8 mouse cellular contexts compared by ENCODE assay signal in genomic region chr5:137596601-137597261, GRCm38 (mm10). TPM values are rescaled to one million over a fixed set of nuclear protein-coding genes. Genes with fewer than 3 reads are reported as not detected.
DNase-seq lines count a peak whose midpoint lies in the region; ATAC-seq lines count a peak whose summit lies in the region.

No protein-coding gene starts in this region.

- no peak overlapping the region for H3K27ac ChIP-seq in heart, embryonic 11.5 days (ENCODE audit: low read depth, low read length)
- H3K27ac ChIP-seq in intestine, embryonic 14.5 days (ENCODE audit: low read depth) = no peak overlapping the region
- no peak overlapping the region for H3K27ac ChIP-seq in midbrain, embryonic 11.5 days (ENCODE audit: low read depth, low read length)

- peaks cover 7% of the 10 kb centered on the region for H3K4me1 ChIP-seq in heart, embryonic 11.5 days (ENCODE audit: control insufficient read depth, insufficient read depth, low read length)
- H3K4me1 ChIP-seq in intestine, embryonic 14.5 days (replicated peaks; ENCODE audit: control insufficient read depth, insufficient read depth, low read length) = peaks cover 10% of the 10 kb centered on the region
- peaks cover 9% of the 10 kb centered on the region for H3K4me1 ChIP-seq in midbrain, embryonic 11.5 days (ENCODE audit: control insufficient read depth, insufficient read depth, low read length)

- H3K27me3 ChIP-seq in heart, embryonic 11.5 days (ENCODE audit: control insufficient read depth, insufficient read depth, low read length) = no peaks in the 10 kb centered on the region
- H3K27me3 ChIP-seq in intestine, embryonic 14.5 days (replicated peaks; ENCODE audit: control insufficient read depth, insufficient read depth, low read length) = no peaks in the 10 kb centered on the region
- H3K27me3 ChIP-seq in midbrain, embryonic 11.5 days (ENCODE audit: control insufficient read depth, insufficient read depth, low read length) = no peaks in the 10 kb centered on the region

- peak overlapping the region; percentile 46 for H3K4me2 ChIP-seq in heart, embryonic 11.5 days
- H3K4me2 ChIP-seq in intestine, embryonic 14.5 days (ENCODE audit: low read length) = peak overlapping the region; percentile 35
- H3K4me2 ChIP-seq in midbrain, embryonic 11.5 days = peak overlapping the region; percentile 30

- peaks cover 2% of the 10 kb centered on the region for H3K36me3 ChIP-seq in heart, embryonic 11.5 days (ENCODE audit: control insufficient read depth, insufficient read depth, low read length)
- no peaks in the 10 kb centered on the region for H3K36me3 ChIP-seq in intestine, embryonic 14.5 days (ENCODE audit: control insufficient read depth, insufficient read depth, low read length)
- no peaks in the 10 kb centered on the region; the same call in 1 of the 2 replicates for H3K36me3 ChIP-seq in midbrain, embryonic 11.5 days (ENCODE audit: control insufficient read depth, insufficient read depth, low read length)

- 24% methylated on average over 30 of the region's 30 CpGs for WGBS in heart, embryonic 11.5 days (ENCODE audit: insufficient replicate concordance)
- 35% methylated on average over 26 of the region's 30 CpGs for WGBS in intestine, embryonic 14.5 days
- WGBS in midbrain, embryonic 11.5 days = 33% methylated on average over 30 of the region's 30 CpGs

- H3K9me3 ChIP-seq in heart, embryonic 11.5 days (replicated peaks; ENCODE audit: control insufficient read depth, low read length) = no peaks in the 10 kb centered on the region
- H3K9me3 ChIP-seq in intestine, embryonic 14.5 days (ENCODE audit: control insufficient read depth, low read length) = no peaks in the 10 kb centered on the region
- H3K9me3 ChIP-seq in midbrain, embryonic 11.5 days (ENCODE audit: control insufficient read depth, low read length) = no peaks in the 10 kb centered on the region

- peak overlapping the region; percentile 34; the same call in 1 of the 2 replicates for H3K9ac ChIP-seq in heart, embryonic 11.5 days (ENCODE audit: low read depth, low read length)
- H3K9ac ChIP-seq in intestine, embryonic 14.5 days (ENCODE audit: low read length) = no peak overlapping the region
- no peak overlapping the region for H3K9ac ChIP-seq in midbrain, embryonic 11.5 days (ENCODE audit: low read length)

- peak overlapping the region; percentile 10; the same call in 1 of the 2 replicates for H3K4me3 ChIP-seq in heart, embryonic 11.5 days (ENCODE audit: low read depth, low read length)
- peak overlapping the region; percentile 10; the same call in 1 of the 2 replicates for H3K4me3 ChIP-seq in intestine, embryonic 14.5 days (ENCODE audit: low read depth, low read length)
- no peak overlapping the region for H3K4me3 ChIP-seq in midbrain, embryonic 11.5 days (ENCODE audit: low read depth, low read length)

- no peak for DNase-seq in heart, postnatal 25 days (ENCODE audit: low spot score)
- DNase-seq in T-cell, adult 2 months (ENCODE audit: low spot score) = peak; percentile 67
- no peak for DNase-seq in intestine, embryonic 14.5 days (ENCODE audit: low spot score)
- DNase-seq in midbrain, embryonic 11.5 days (ENCODE audit: low spot score, missing footprints) = peak; percentile 71
- DNase-seq in MN1 (ENCODE audit: low spot score) = no peak
- no peak for DNase-seq in right cerebral cortex, postnatal 36 days (ENCODE audit: low spot score in 2 of 2)

- ATAC-seq in heart, embryonic 11.5 days (replicated peaks; ENCODE audit: insufficient number of reproducible peaks, low FRiP score, low TSS enrichment) = no peak
- ATAC-seq in intestine, embryonic 14.5 days (replicated peaks; ENCODE audit: low FRiP score, low TSS enrichment, low read depth) = no peak
- no peak for ATAC-seq in midbrain, embryonic 11.5 days (ENCODE audit: low FRiP score)
- ATAC-seq in erythroid progenitor cell, adult 5-6 weeks (replicated peaks; ENCODE audit: low FRiP score, poor library complexity, severe bottlenecking) = no peak

- intact Hi-C loops in heart, postnatal 25 days (cut with DNase I) = no loop called here

RNA-seq across cellular contexts. Expression of gene Mospd3, which starts 4.1 kb away (rescaled TPM):
- polyA plus RNA-seq in heart, embryonic 11.5 days (2014; fragmentation: Nextera tagmentation; extraction: Ambion mirVana) = 13.9 and 16.0 TPM in 2 replicates
- total RNA-seq in heart, postnatal 25 days (2021) = 10 to 100 TPM; 16.2 to 17.5 TPM
- 29.0 and 29.4 TPM in 2 replicates for polyA plus RNA-seq in intestine, embryonic 14.5 days (2014; fragmentation: Nextera tagmentation; extraction: Ambion mirVana)
- 19.0 and 19.8 TPM in 2 replicates for polyA plus RNA-seq in midbrain, embryonic 11.5 days (2014; fragmentation: Nextera tagmentation; extraction: Ambion mirVana)
- total RNA-seq in erythroid progenitor cell, adult 5-6 weeks (2015; ENCODE audit: low replicate concordance) = 36.9 and 44.3 TPM in 2 replicates
- 8.5 TPM in 1 of 2 replicates, not detected in the other for total RNA-seq in erythroid progenitor cell, adult 5-6 weeks (2017; ENCODE audit: low replicate concordance)

RNA-seq across cellular contexts. Expression of gene Pcolce, which starts 16.9 kb away (rescaled TPM):
- polyA plus RNA-seq in heart, embryonic 11.5 days (2014; fragmentation: Nextera tagmentation; extraction: Ambion mirVana) = 120 and 134 TPM in 2 replicates
- total RNA-seq in heart, postnatal 25 days (2021) = 10 to 100 TPM; 66.9 to 71.3 TPM
- 112 and 126 TPM in 2 replicates for polyA plus RNA-seq in intestine, embryonic 14.5 days (2014; fragmentation: Nextera tagmentation; extraction: Ambion mirVana)
- 58.8 and 61.4 TPM in 2 replicates for polyA plus RNA-seq in midbrain, embryonic 11.5 days (2014; fragmentation: Nextera tagmentation; extraction: Ambion mirVana)
- 1.7 and 3.2 TPM in 2 replicates for total RNA-seq in erythroid progenitor cell, adult 5-6 weeks (2015; ENCODE audit: low replicate concordance)
- total RNA-seq in erythroid progenitor cell, adult 5-6 weeks (2017; ENCODE audit: low replicate concordance) = 1.0 TPM in 1 of 2 replicates, not detected in the other

RNA-seq across cellular contexts. Expression of gene Tfr2, which starts 27.1 kb away (rescaled TPM):
- polyA plus RNA-seq in heart, embryonic 11.5 days (2014; fragmentation: Nextera tagmentation; extraction: Ambion mirVana) = 2.3 and 3.5 TPM in 2 replicates
- under 1 TPM in 1 of 2 experiments, not detected in 1; 0.08 TPM for total RNA-seq in heart, postnatal 25 days (2021)
- polyA plus RNA-seq in intestine, embryonic 14.5 days (2014; fragmentation: Nextera tagmentation; extraction: Ambion mirVana) = 0.34 and 0.38 TPM in 2 replicates
- 2.0 and 2.1 TPM in 2 replicates for polyA plus RNA-seq in midbrain, embryonic 11.5 days (2014; fragmentation: Nextera tagmentation; extraction: Ambion mirVana)
- total RNA-seq in erythroid progenitor cell, adult 5-6 weeks (2015; ENCODE audit: low replicate concordance) = 44.9 and 62.0 TPM in 2 replicates
- total RNA-seq in erythroid progenitor cell, adult 5-6 weeks (2017; ENCODE audit: low replicate concordance) = 42.2 and 61.0 TPM in 2 replicates

RNA-seq across cellular contexts. Expression of gene Fbxo24, which starts 32.1 kb away (rescaled TPM):
- not detected in 2 replicates for polyA plus RNA-seq in heart, embryonic 11.5 days (2014; fragmentation: Nextera tagmentation; extraction: Ambion mirVana)
- total RNA-seq in heart, postnatal 25 days (2021) = under 1 TPM; 0.11 to 0.36 TPM
- polyA plus RNA-seq in intestine, embryonic 14.5 days (2014; fragmentation: Nextera tagmentation; extraction: Ambion mirVana) = 0.11 and 0.28 TPM in 2 replicates
- 0.10 and 0.16 TPM in 2 replicates for polyA plus RNA-seq in midbrain, embryonic 11.5 days (2014; fragmentation: Nextera tagmentation; extraction: Ambion mirVana)
- not detected in 2 replicates for total RNA-seq in erythroid progenitor cell, adult 5-6 weeks (2015; ENCODE audit: low replicate concordance)
- not detected in 2 replicates for total RNA-seq in erythroid progenitor cell, adult 5-6 weeks (2017; ENCODE audit: low replicate concordance)

RNA-seq across cellular contexts. Expression of gene Lrch4, which starts 32.2 kb away (rescaled TPM):
- 26.0 and 28.0 TPM in 2 replicates for polyA plus RNA-seq in heart, embryonic 11.5 days (2014; fragmentation: Nextera tagmentation; extraction: Ambion mirVana)
- 10 to 100 TPM; 17.6 to 18.2 TPM for total RNA-seq in heart, postnatal 25 days (2021)
- polyA plus RNA-seq in intestine, embryonic 14.5 days (2014; fragmentation: Nextera tagmentation; extraction: Ambion mirVana) = 31.2 and 35.3 TPM in 2 replicates
- 27.3 and 28.3 TPM in 2 replicates for polyA plus RNA-seq in midbrain, embryonic 11.5 days (2014; fragmentation: Nextera tagmentation; extraction: Ambion mirVana)
- total RNA-seq in erythroid progenitor cell, adult 5-6 weeks (2015; ENCODE audit: low replicate concordance) = 46.9 and 75.0 TPM in 2 replicates
- total RNA-seq in erythroid progenitor cell, adult 5-6 weeks (2017; ENCODE audit: low replicate concordance) = 32.0 and 37.7 TPM in 2 replicates

Comparison
In these comparisons a context has a peak if more than half of its experiments do, and no peak if none do; other contexts are left out.
1. DNase-seq: peak in T-cell, adult 2 months (single experiment) and midbrain, embryonic 11.5 days (single experiment); none in heart, postnatal 25 days (single experiment), intestine, embryonic 14.5 days (single experiment), MN1 (single experiment) and right cerebral cortex, postnatal 36 days (0 of 2).
2. Peak in every context shown above with its lines, with median percentiles within 50 percentile points of each other: H3K4me2 ChIP-seq.